Comparison of ENCODE assay signal across 8 mouse cellular contexts in genomic region chr17:49562701-49563415, GRCm38 (mm10). TPM values are rescaled to one million over a fixed set of nuclear protein-coding genes. Genes with fewer than 3 reads are reported as not detected.
A peak's percentile ranks its signal among the peaks of the same experiment; 100 is the strongest.
DNase-seq lines count a peak whose midpoint lies in the region; ATAC-seq and TF ChIP-seq lines count a peak whose summit lies in the region.

No protein-coding gene starts in this region.

- peak overlapping the region; percentile 76 for H3K4me2 ChIP-seq in neural tube, embryonic 12.5 days (replicated peaks)

- peak overlapping the region; percentile 52 for H3K9ac ChIP-seq in neural tube, embryonic 12.5 days

- no peak for TF ChIP-seq CTCF in kidney, adult 2 months (conservative IDR thresholded peaks at IDR 0.05; ENCODE audit: insufficient read depth, insufficient read length, low read depth, low read length)

- peak overlapping the region; percentile 13; the same call in 1 of the 2 replicates for H3K27ac ChIP-seq in kidney, adult 2 months (ENCODE audit: insufficient read depth, low read depth, low read length)
- H3K27ac ChIP-seq in forebrain, embryonic 10.5 days, result peak overlapping the region; percentile 84
- H3K27ac ChIP-seq in limb, embryonic 10.5 days, result peak overlapping the region; percentile 92
- H3K27ac ChIP-seq in neural tube, embryonic 12.5 days, result no peak overlapping the region

- no peak for ATAC-seq in neural tube, embryonic 12.5 days (ENCODE audit: low FRiP score, low read depth)
- ATAC-seq in inflammation-experienced regulatory T-cells, adult 6 months, result no peak

- H3K36me3 ChIP-seq in kidney, adult 2 months (ENCODE audit: control insufficient read depth, insufficient read depth, low read length), result no peaks in the 10 kb centered on the region
- no peaks in the 10 kb centered on the region for H3K36me3 ChIP-seq in forebrain, embryonic 10.5 days (replicated peaks)
- no peaks in the 10 kb centered on the region for H3K36me3 ChIP-seq in limb, embryonic 10.5 days
- H3K36me3 ChIP-seq in neural tube, embryonic 12.5 days, result no peaks in the 10 kb centered on the region

- H3K4me3 ChIP-seq in kidney, adult 2 months (ENCODE audit: insufficient read depth, low read depth, low read length), result peak overlapping the region; percentile 64
- H3K4me3 ChIP-seq in forebrain, embryonic 10.5 days, result peak overlapping the region; percentile 57
- peak overlapping the region; percentile 70 for H3K4me3 ChIP-seq in limb, embryonic 10.5 days
- peak overlapping the region; percentile 46 for H3K4me3 ChIP-seq in neural tube, embryonic 12.5 days

- no peak for TF ChIP-seq POLR2A in kidney, adult 2 months (IDR thresholded peaks at IDR 0.05; ENCODE audit: low read depth, low read length)

- no peaks in the 10 kb centered on the region for H3K9me3 ChIP-seq in forebrain, embryonic 10.5 days
- no peaks in the 10 kb centered on the region for H3K9me3 ChIP-seq in limb, embryonic 10.5 days (replicated peaks)
- no peaks in the 10 kb centered on the region for H3K9me3 ChIP-seq in neural tube, embryonic 12.5 days

- DNase-seq in kidney, adult 2 months, result no peak
- no peak for DNase-seq in kidney, adult 11 months
- DNase-seq in forebrain, embryonic 10.5 days (ENCODE audit: extremely low spot score, low spot score), result no peak
- DNase-seq in limb, embryonic 10.5 days (ENCODE audit: low spot score), result no peak
- DNase-seq in Muller cell, postnatal 12 days (ENCODE audit: inconsistent ontology term), result no peak
- no peak for DNase-seq in right cerebral cortex, postnatal 10 days (ENCODE audit: low spot score in 2 of 2)

- no peaks in the 10 kb centered on the region for H3K27me3 ChIP-seq in kidney, adult 2 months (replicated peaks; ENCODE audit: control insufficient read depth, insufficient read depth, low read length)
- H3K27me3 ChIP-seq in forebrain, embryonic 10.5 days (ENCODE audit: poor library complexity, severe bottlenecking), result peaks cover 55% of the 10 kb centered on the region
- H3K27me3 ChIP-seq in limb, embryonic 10.5 days (ENCODE audit: low read depth, poor library complexity, severe bottlenecking), result peaks cover 9% of the 10 kb centered on the region; the same call in 1 of the 2 replicates
- H3K27me3 ChIP-seq in neural tube, embryonic 12.5 days (replicated peaks), result no peaks in the 10 kb centered on the region

- WGBS in kidney, adult 2 months, result 38% methylated on average over 5 of the region's 5 CpGs
- 45% methylated on average over 5 of the region's 5 CpGs for WGBS in forebrain, embryonic 10.5 days
- 13% methylated on average over 5 of the region's 5 CpGs for WGBS in limb, embryonic 10.5 days
- WGBS in neural tube, embryonic 12.5 days, result 41% methylated on average over 5 of the region's 5 CpGs

- peaks cover 3% of the 10 kb centered on the region; the same call in 1 of the 2 replicates for H3K4me1 ChIP-seq in kidney, adult 2 months (ENCODE audit: control insufficient read depth, insufficient read depth, low read length)
- H3K4me1 ChIP-seq in forebrain, embryonic 10.5 days, result peaks cover 31% of the 10 kb centered on the region
- peaks cover 51% of the 10 kb centered on the region for H3K4me1 ChIP-seq in limb, embryonic 10.5 days
- peaks cover 43% of the 10 kb centered on the region for H3K4me1 ChIP-seq in neural tube, embryonic 12.5 days

RNA-seq across cellular contexts. Expression of gene Daam2, which starts 1.3 kb away (rescaled TPM):
- polyA plus RNA-seq in kidney, adult 2 months (2012; rRNA removed), result 13.2 and 13.5 TPM in 2 replicates
- polyA plus RNA-seq in forebrain, embryonic 10.5 days (2016; fragmentation: Nextera tagmentation; extraction: Ambion mirVana), result 1.5 and 1.7 TPM in 2 replicates
- polyA plus RNA-seq in limb, embryonic 10.5 days (2016; fragmentation: Nextera tagmentation; extraction: Ambion mirVana), result 8.2 and 10.7 TPM in 2 replicates
- polyA plus RNA-seq in neural tube, embryonic 12.5 days (2016; fragmentation: Nextera tagmentation; extraction: Ambion mirVana), result 5.7 and 6.5 TPM in 2 replicates
- polyA plus RNA-seq in inflammation-experienced regulatory T-cells, adult 6 months (2017; shearing (Covaris generic)), result not detected

RNA-seq across cellular contexts. Expression of gene Kif6, which starts 52.1 kb away (rescaled TPM):
- polyA plus RNA-seq in kidney, adult 2 months (2012; rRNA removed), result 0.22 and 0.34 TPM in 2 replicates
- 2.6 and 2.8 TPM in 2 replicates for polyA plus RNA-seq in forebrain, embryonic 10.5 days (2016; fragmentation: Nextera tagmentation; extraction: Ambion mirVana)
- 3.2 and 4.3 TPM in 2 replicates for polyA plus RNA-seq in limb, embryonic 10.5 days (2016; fragmentation: Nextera tagmentation; extraction: Ambion mirVana)
- polyA plus RNA-seq in neural tube, embryonic 12.5 days (2016; fragmentation: Nextera tagmentation; extraction: Ambion mirVana), result 3.5 and 3.8 TPM in 2 replicates
- polyA plus RNA-seq in inflammation-experienced regulatory T-cells, adult 6 months (2017; shearing (Covaris generic)), result not detected
